Mouse (Mus musculus) stomach, postnatal 0 days (tissue): ENCODE results near the gene Prelp.

Source experiments
- CTCF ChIP-seq: IDR thresholded peaks from 2 replicates; pipeline ENCODE4 v1.5.1; 2016; ENCODE audit warnings: antibody characterized with exemption, low read depth, mild to moderate bottlenecking, moderate library complexity
- EP300 ChIP-seq: optimal IDR thresholded peaks from 2 replicates; pipeline ENCODE3; 2016; ENCODE audit warnings: antibody characterized with exemption

DNA sequence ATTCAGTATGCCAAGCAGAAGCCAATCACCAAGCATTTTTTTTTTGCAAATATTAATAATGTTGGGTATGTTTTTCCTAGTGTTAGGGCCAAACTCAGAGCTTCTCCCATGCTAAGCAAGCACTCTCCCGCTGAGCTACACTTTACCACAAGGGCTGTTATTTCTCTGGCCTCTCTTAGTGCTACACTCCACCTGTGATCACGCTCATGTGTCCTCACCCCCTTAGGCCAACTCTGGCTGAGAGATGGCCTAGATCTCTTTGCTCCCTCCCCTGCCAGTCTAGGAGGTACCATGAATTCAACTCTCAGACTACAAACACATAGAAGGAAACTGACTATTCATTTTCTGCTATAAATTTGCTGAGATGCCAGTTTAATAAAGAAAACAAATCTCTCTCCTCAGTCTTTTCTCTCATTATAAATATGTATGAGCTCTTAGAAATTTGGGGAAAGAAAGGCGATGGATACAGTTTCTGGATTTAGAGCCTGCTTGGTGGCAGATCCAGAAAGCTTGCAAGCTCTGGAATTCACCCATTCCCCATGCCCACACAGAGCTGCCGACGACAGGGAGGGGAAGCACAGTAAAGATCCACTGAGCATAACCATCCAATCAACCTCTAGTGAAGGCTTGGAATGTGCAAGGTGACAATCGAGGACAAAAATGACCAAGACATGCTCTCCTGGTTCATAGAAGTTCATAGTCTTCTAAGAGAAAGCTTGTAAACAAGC, 48.0 kb downstream of the Prelp start:
- TF ChIP-seq EP300 (no peak), CTCF (no peak)
